Mouse (Mus musculus): ENCODE measurements around the gene Aff3. TPM values are rescaled to one million over a fixed set of nuclear protein-coding genes. Genes with fewer than 3 reads are reported as not detected.

Gene Aff3
- total RNA-seq, 1 experiment: 1.7 TPM

- Histone ChIP-seq H3K4me1 (ENCODE audit: control insufficient read depth in 2 of 2, insufficient read depth in 2 of 2, low read length in 2 of 2, poor library complexity in 1 of 2) (no peaks in the 10 kb centered on the region), H3K36me3 (ENCODE audit: control insufficient read depth, insufficient read depth, low read length, poor library complexity, severe bottlenecking) (no peaks in the 10 kb centered on the region), H3K4me3 (ENCODE audit: insufficient read depth in 1 of 2, low read depth in 1 of 2, low read length in 2 of 2, poor library complexity in 1 of 2, severe bottlenecking in 1 of 2) (no peak overlapping the region), H3K9me3 (ENCODE audit: control insufficient read depth, insufficient read depth, low read depth, low read length) (no peaks in the 10 kb centered on the region), H3K9ac (ENCODE audit: insufficient read depth, low read depth, low read length, poor library complexity, severe bottlenecking) (no peak overlapping the region), H3K27ac (ENCODE audit: insufficient read depth, low read depth, low read length, poor library complexity, severe bottlenecking) (no peak overlapping the region)
- TF ChIP-seq ZNF384 (IDR thresholded peaks at IDR 0.05; ENCODE audit: low read depth, low read length) (no peak), CHD2 (IDR thresholded peaks at IDR 0.05; ENCODE audit: low read depth, low read length) (no peak)
- in situ Hi-C loops (cut with MboI; ENCODE audit: low sequenced_read_pairs in 2 of 2, unreplicated experiment in 2 of 2): no loop called here
- no peak for DNase-seq (ENCODE audit: low read depth, low spot score)
Measured at GRCm38 (mm10) chr1:38683158-38683721, 18.5 kb upstream of the Aff3 start.

GRCm38 (mm10) chr1:38679890-38680289, 15.1 kb upstream of the Aff3 start:
- no peaks in the 10 kb centered on the region for H3K4me1 ChIP-seq (ENCODE audit: control insufficient read depth in 2 of 2, insufficient read depth in 2 of 2, low read length in 2 of 2, poor library complexity in 1 of 2)
- TF ChIP-seq MAFK (IDR thresholded peaks at IDR 0.05; ENCODE audit: insufficient read depth, low read depth, low read length) (no peak), ZNF384 (IDR thresholded peaks at IDR 0.05; ENCODE audit: low read depth, low read length) (no peak), CHD2 (IDR thresholded peaks at IDR 0.05; ENCODE audit: low read depth, low read length) (no peak), ZC3H11A (IDR thresholded peaks at IDR 0.05; ENCODE audit: borderline replicate concordance, low read depth, low read length) (no peak), HCFC1 (IDR thresholded peaks at IDR 0.05; ENCODE audit: borderline replicate concordance, insufficient read depth, low read length) (no peak)
- H3K36me3 ChIP-seq (ENCODE audit: control insufficient read depth, insufficient read depth, low read length, poor library complexity, severe bottlenecking): no peaks in the 10 kb centered on the region
- DNase-seq (ENCODE audit: low read depth, low spot score): no peak
- H3K9ac ChIP-seq (ENCODE audit: insufficient read depth, low read depth, low read length, poor library complexity, severe bottlenecking): no peak overlapping the region
- in situ Hi-C loops (cut with MboI; ENCODE audit: low sequenced_read_pairs in 2 of 2, unreplicated experiment in 2 of 2): no loop called here
- no peak overlapping the region for H3K4me3 ChIP-seq (ENCODE audit: insufficient read depth in 1 of 2, low read depth in 1 of 2, low read length in 2 of 2, poor library complexity in 1 of 2, severe bottlenecking in 1 of 2)
- H3K9me3 ChIP-seq (ENCODE audit: control insufficient read depth, insufficient read depth, low read depth, low read length): no peaks in the 10 kb centered on the region
- no peak overlapping the region for H3K27ac ChIP-seq (ENCODE audit: insufficient read depth, low read depth, low read length, poor library complexity, severe bottlenecking)

GRCm38 (mm10) chr1:38671756-38672155, 7.0 kb upstream of the Aff3 start:
- Histone ChIP-seq H3K36me3 (ENCODE audit: control insufficient read depth, insufficient read depth, low read length, poor library complexity, severe bottlenecking) (no peaks in the 10 kb centered on the region), H3K4me1 (ENCODE audit: control insufficient read depth in 2 of 2, insufficient read depth in 2 of 2, low read length in 2 of 2, poor library complexity in 1 of 2) (no peaks in the 10 kb centered on the region), H3K9ac (ENCODE audit: insufficient read depth, low read depth, low read length, poor library complexity, severe bottlenecking) (no peak overlapping the region), H3K9me3 (ENCODE audit: control insufficient read depth, insufficient read depth, low read depth, low read length) (no peaks in the 10 kb centered on the region), H3K4me3 (ENCODE audit: insufficient read depth in 1 of 2, low read depth in 1 of 2, low read length in 2 of 2, poor library complexity in 1 of 2, severe bottlenecking in 1 of 2) (no peak overlapping the region), H3K27ac (ENCODE audit: insufficient read depth, low read depth, low read length, poor library complexity, severe bottlenecking) (no peak overlapping the region)
- TF ChIP-seq CHD2 (IDR thresholded peaks at IDR 0.05; ENCODE audit: low read depth, low read length) (no peak), MAFK (IDR thresholded peaks at IDR 0.05; ENCODE audit: insufficient read depth, low read depth, low read length) (no peak), ZC3H11A (IDR thresholded peaks at IDR 0.05; ENCODE audit: borderline replicate concordance, low read depth, low read length) (no peak), ZNF384 (IDR thresholded peaks at IDR 0.05; ENCODE audit: low read depth, low read length) (no peak), HCFC1 (IDR thresholded peaks at IDR 0.05; ENCODE audit: borderline replicate concordance, insufficient read depth, low read length) (no peak)
- DNase-seq (ENCODE audit: low read depth, low spot score): no peak
- in situ Hi-C loops (cut with MboI; ENCODE audit: low sequenced_read_pairs in 2 of 2, unreplicated experiment in 2 of 2): no loop called here

- no peaks in the 10 kb centered on the region for H3K36me3 ChIP-seq (ENCODE audit: control insufficient read depth, insufficient read depth, low read length, poor library complexity, severe bottlenecking)
- no peak overlapping the region for H3K4me3 ChIP-seq (ENCODE audit: insufficient read depth in 1 of 2, low read depth in 1 of 2, low read length in 2 of 2, poor library complexity in 1 of 2, severe bottlenecking in 1 of 2)
- H3K9ac ChIP-seq (ENCODE audit: insufficient read depth, low read depth, low read length, poor library complexity, severe bottlenecking): no peak overlapping the region
- H3K9me3 ChIP-seq (ENCODE audit: control insufficient read depth, insufficient read depth, low read depth, low read length): no peaks in the 10 kb centered on the region
- H3K27ac ChIP-seq (ENCODE audit: insufficient read depth, low read depth, low read length, poor library complexity, severe bottlenecking): no peak overlapping the region
- in situ Hi-C loops (cut with MboI; ENCODE audit: low sequenced_read_pairs in 2 of 2, unreplicated experiment in 2 of 2): no loop called here
- DNase-seq (ENCODE audit: low read depth, low spot score): no peak
- TF ChIP-seq CHD2 (IDR thresholded peaks at IDR 0.05; ENCODE audit: low read depth, low read length) (no peak), ZC3H11A (IDR thresholded peaks at IDR 0.05; ENCODE audit: borderline replicate concordance, low read depth, low read length) (no peak)
- H3K4me1 ChIP-seq (ENCODE audit: control insufficient read depth in 2 of 2, insufficient read depth in 2 of 2, low read length in 2 of 2, poor library complexity in 1 of 2): no peaks in the 10 kb centered on the region
Measured at GRCm38 (mm10) chr1:38671019-38671418, 6.3 kb upstream of the Aff3 start.

GRCm38 (mm10) chr1:38668327-38668726, 3.6 kb upstream of the Aff3 start:
- DNase-seq (ENCODE audit: low read depth, low spot score): no peak
- no peak overlapping the region for H3K9ac ChIP-seq (ENCODE audit: insufficient read depth, low read depth, low read length, poor library complexity, severe bottlenecking)
- H3K27ac ChIP-seq (ENCODE audit: insufficient read depth, low read depth, low read length, poor library complexity, severe bottlenecking): no peak overlapping the region
- H3K4me3 ChIP-seq (ENCODE audit: insufficient read depth in 1 of 2, low read depth in 1 of 2, low read length in 2 of 2, poor library complexity in 1 of 2, severe bottlenecking in 1 of 2): no peak overlapping the region
- no peaks in the 10 kb centered on the region for H3K9me3 ChIP-seq (ENCODE audit: control insufficient read depth, insufficient read depth, low read depth, low read length)
- in situ Hi-C loops (cut with MboI; ENCODE audit: low sequenced_read_pairs in 2 of 2, unreplicated experiment in 2 of 2): no loop called here
- no peaks in the 10 kb centered on the region for H3K4me1 ChIP-seq (ENCODE audit: control insufficient read depth in 2 of 2, insufficient read depth in 2 of 2, low read length in 2 of 2, poor library complexity in 1 of 2)
- no peaks in the 10 kb centered on the region for H3K36me3 ChIP-seq (ENCODE audit: control insufficient read depth, insufficient read depth, low read length, poor library complexity, severe bottlenecking)
- no peak for TF ChIP-seq ZNF384 (IDR thresholded peaks at IDR 0.05; ENCODE audit: low read depth, low read length)
- TF ChIP-seq CHD2 (IDR thresholded peaks at IDR 0.05; ENCODE audit: low read depth, low read length): no peak
- no peak for TF ChIP-seq ZC3H11A (IDR thresholded peaks at IDR 0.05; ENCODE audit: borderline replicate concordance, low read depth, low read length)
- TF ChIP-seq HCFC1 (IDR thresholded peaks at IDR 0.05; ENCODE audit: borderline replicate concordance, insufficient read depth, low read length): no peak
- no peak for TF ChIP-seq MAFK (IDR thresholded peaks at IDR 0.05; ENCODE audit: insufficient read depth, low read depth, low read length)
